Mouse (Mus musculus) skeletal muscle tissue, postnatal 0 days (tissue): ENCODE results near the gene Faap20. TPM values are rescaled to one million over a fixed set of nuclear protein-coding genes. Genes with fewer than 3 reads are reported as not detected.

Experiments
- polyA plus RNA-seq: library from polyadenylated mRNA; unstranded; fragments of >200 nt; fragmentation: Nextera tagmentation; extraction: Ambion mirVana; gene quantifications from 2 replicates; pipeline ENCODE4 v1.2.1, GENCODE M21; 2015

Gene Faap20
- polyA plus RNA-seq = 68.4 and 75.7 TPM in 2 replicates

DNA sequence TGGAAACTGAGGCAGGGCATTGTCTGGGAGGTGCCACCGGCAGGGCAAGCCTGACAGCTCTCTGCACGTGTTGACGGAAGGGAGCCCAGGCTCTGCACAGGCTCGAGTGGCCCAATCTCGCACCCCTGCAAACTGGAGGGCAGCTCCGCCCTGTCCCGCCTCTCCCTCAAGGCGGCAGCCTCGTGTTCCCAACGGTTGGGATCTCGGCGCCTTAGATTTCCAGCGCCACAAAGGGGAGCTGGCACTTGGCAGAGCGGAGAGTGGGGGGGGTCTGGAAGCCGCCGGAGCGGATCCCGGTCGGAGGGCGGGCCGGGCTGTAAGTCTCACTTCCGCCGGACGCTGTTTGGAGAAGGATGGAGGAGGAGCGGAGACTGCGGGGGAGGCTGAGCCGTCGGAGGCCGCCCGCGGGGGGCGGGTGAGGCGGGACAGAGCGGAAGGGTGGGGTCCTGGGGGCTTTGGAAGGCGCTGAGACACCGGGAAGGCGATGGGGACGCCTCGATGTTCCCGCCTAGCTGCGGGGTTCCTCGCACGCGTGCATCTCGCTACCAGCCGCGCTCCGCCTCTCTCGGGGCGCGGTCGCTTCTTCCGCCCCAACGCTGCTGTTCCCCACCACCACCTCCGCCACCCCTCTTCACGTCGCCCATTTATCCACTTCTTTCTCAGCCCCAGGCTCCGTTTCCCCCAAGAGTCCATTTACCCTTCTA, at the start of gene Faap20:
Faap20 (plus strand) TSS at position 155 of the 704 bp plus-strand sequence.

DNA sequence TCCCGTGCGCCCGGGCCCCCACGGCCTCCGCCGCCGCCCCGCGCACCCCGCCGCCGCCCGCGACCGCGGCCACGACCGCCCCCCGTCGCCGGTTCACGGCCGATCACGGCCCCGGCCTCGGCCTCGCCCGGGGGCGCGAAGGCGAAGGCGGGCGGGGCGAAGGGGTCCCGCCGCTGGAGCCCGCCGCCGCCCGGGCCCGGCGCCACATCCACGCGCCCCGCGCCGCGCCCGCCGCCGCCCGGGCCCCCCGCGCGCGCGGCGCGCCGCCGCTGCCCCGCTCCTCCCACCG, 27.1 kb upstream of the Faap20 start, which contains the start of gene Ski:
Ski (minus strand) TSS at position 41 of the 289 bp plus-strand sequence.

Other genes with a start within 250 kb of the Faap20 start
- gene Plch2, start 193.0 kb upstream of the Faap20 start, polyA plus RNA-seq = 0.51 TPM in 1 of 2 replicates, not detected in the other
- gene Pex10, start 182.8 kb upstream of the Faap20 start, polyA plus RNA-seq = 17.0 and 17.5 TPM in 2 replicates
- gene Rer1, start 163.4 kb upstream of the Faap20 start, polyA plus RNA-seq = 103 and 130 TPM in 2 replicates
- gene Morn1, start 163.2 kb upstream of the Faap20 start, polyA plus RNA-seq = 2.4 and 2.6 TPM in 2 replicates
- 15.6 and 16.5 TPM in 2 replicates for gene Ski, start 27.2 kb upstream of the Faap20 start, polyA plus RNA-seq
- 3.4 and 4.2 TPM in 2 replicates for gene Prkcz, start 111.6 kb downstream of the Faap20 start, polyA plus RNA-seq
- 0.47 and 1.0 TPM in 2 replicates for gene Gabrd, start 148.3 kb downstream of the Faap20 start, polyA plus RNA-seq
- gene Cfap74, start 159.4 kb downstream of the Faap20 start, polyA plus RNA-seq = 1.3 and 1.6 TPM in 2 replicates
- gene Tmem52, start 219.3 kb downstream of the Faap20 start, polyA plus RNA-seq = 73.1 and 82.1 TPM in 2 replicates
- gene Gnb1, start 241.6 kb downstream of the Faap20 start, polyA plus RNA-seq = 160 and 178 TPM in 2 replicates